Mouse (Mus musculus) CD4-positive helper T cell, adult 2 months (primary cell): ENCODE data around the gene Src.
"Not testable (repeated sequence)": the region's sequence is repeated elsewhere in the genome, so short reads cannot be mapped to it uniquely, and the experiment has no call there.

Source experiments
- DNase-seq: peaks from one replicate; pipeline ENCODE4 v3.0.0-alpha.2; 2012; ENCODE audit warnings: low read depth, missing footprints, low spot score

The Src gene

GRCm38 (mm10) chr2:157475437-157476379 lies 57.5 kb downstream of the Src start:
- DNase-seq: no peak

GRCm38 (mm10) chr2:157478651-157479050 lies 60.4 kb downstream of the Src start:
- no peak for DNase-seq

- DNase-seq: no peak
Observed at GRCm38 (mm10) chr2:157479858-157480568, 61.8 kb downstream of the Src start.

GRCm38 (mm10) chr2:157482729-157483128 lies 64.5 kb downstream of the Src start:
- DNase-seq: no peak

- DNase-seq: not testable (repeated sequence)
Observed at GRCm38 (mm10) chr2:157486559-157486958, 68.3 kb downstream of the Src start.

- no peak for DNase-seq
Observed at GRCm38 (mm10) chr2:157486981-157487656, 68.9 kb downstream of the Src start.

- no peak for DNase-seq
Observed at GRCm38 (mm10) chr2:157487733-157488175, 69.5 kb downstream of the Src start.

GRCm38 (mm10) chr2:157493240-157493639 lies 75.0 kb downstream of the Src start:
- no peak for DNase-seq

GRCm38 (mm10) chr2:157498529-157498928 lies 80.3 kb downstream of the Src start:
- no peak for DNase-seq

GRCm38 (mm10) chr2:157500364-157500763 lies 82.1 kb downstream of the Src start:
- DNase-seq: no peak

GRCm38 (mm10) chr2:157501324-157501723 lies 83.1 kb downstream of the Src start:
- DNase-seq: no peak

GRCm38 (mm10) chr2:157506779-157507178 lies 88.5 kb downstream of the Src start:
- no peak for DNase-seq

- no peak for DNase-seq
Observed at GRCm38 (mm10) chr2:157509182-157509581, 90.9 kb downstream of the Src start.

GRCm38 (mm10) chr2:157510031-157510430 lies 91.8 kb downstream of the Src start:
- DNase-seq: no peak

- no peak for DNase-seq
Observed at GRCm38 (mm10) chr2:157512859-157513258, 94.6 kb downstream of the Src start.

- DNase-seq: no peak
Observed at GRCm38 (mm10) chr2:157513737-157514208, 95.5 kb downstream of the Src start.

- DNase-seq: no peak
Observed at GRCm38 (mm10) chr2:157514353-157514752, 96.1 kb downstream of the Src start.

- DNase-seq: no peak
Observed at GRCm38 (mm10) chr2:157517526-157517925, 99.3 kb downstream of the Src start.

GRCm38 (mm10) chr2:157518451-157518850 lies 100.2 kb downstream of the Src start:
- no peak for DNase-seq

- no peak for DNase-seq
Observed at GRCm38 (mm10) chr2:157519452-157519851, 101.2 kb downstream of the Src start.

- DNase-seq: no peak
Observed at GRCm38 (mm10) chr2:157520496-157520895, 102.3 kb downstream of the Src start.
